Mouse (Mus musculus) bone marrow, adult 2 months (tissue): ENCODE results near the gene Sos2. TPM values are rescaled to one million over a fixed set of nuclear protein-coding genes. Genes with fewer than 3 reads are reported as not detected.
"Not testable (repeated sequence)": the region's sequence is repeated elsewhere in the genome, so short reads cannot be mapped to it uniquely, and the experiment has no call there.

Experiments
- H3K27ac ChIP-seq: fragments of 200-500 bp; 2 replicates; pipeline ENCODE4 v1.5.1; 2012; ENCODE audit warnings: low read depth, mild to moderate bottlenecking, control low read depth, inconsistent platforms, low read length; ENCODE audit not compliant: control insufficient read depth, poor library complexity, insufficient read depth
- H3K4me1 ChIP-seq: fragments of 200-500 bp; 2 replicates; pipeline ENCODE4 v1.6.1; 2011; ENCODE audit warnings: low read length; ENCODE audit not compliant: control insufficient read depth, insufficient read depth
- H3K4me3 ChIP-seq: fragments of 200-500 bp; replicated peaks from 2 replicates; pipeline ENCODE3; 2011; ENCODE audit warnings: mild to moderate bottlenecking, low read depth, low read length, control low read depth; ENCODE audit not compliant: control insufficient read depth
- CTCF ChIP-seq: fragments of 200-500 bp; IDR thresholded peaks from 2 replicates; pipeline ENCODE4 v1.5.1; 2011; ENCODE audit warnings: low read length, control low read depth; ENCODE audit not compliant: control insufficient read depth, insufficient read depth
- POLR2A ChIP-seq: fragments of 200-500 bp; IDR thresholded peaks from 2 replicates; pipeline ENCODE4 v1.6.1; 2011; ENCODE audit warnings: low read depth, mild to moderate bottlenecking, control low read depth, low read length, borderline replicate concordance; ENCODE audit not compliant: control insufficient read depth
- WGBS: fragments of 180-500 bp; shearing (Covaris S2); methylation state at CpG from one replicate; pipeline ENCODE4 v1.1.7; 2018; 5-methylcytosine and 5-hydroxymethylcytosine counted together
- polyA plus RNA-seq: library from polyadenylated mRNA; stranded (reverse); fragments of >200 nt; gene quantifications from 2 replicates; pipeline ENCODE4 v1.2.4, GENCODE M21; 2011; ENCODE audit warnings: low replicate concordance; ENCODE audit not compliant: missing spikeins, insufficient read depth, insufficient read length

Sos2 gene
- polyA plus RNA-seq, 1 experiment, result 10.9 TPM

GRCm38 (mm10) chr12:69569926-69570325, 111.7 kb downstream of the Sos2 start:
- WGBS, result 88% methylated on average over 3 of the region's 3 CpGs
- H3K27ac ChIP-seq, result no peak overlapping the region
- H3K4me3 ChIP-seq, result no peak overlapping the region
- TF ChIP-seq POLR2A (no peak), CTCF (no peak)
- no peaks in the 10 kb centered on the region; the same call in 1 of the 2 replicates for H3K4me1 ChIP-seq

GRCm38 (mm10) chr12:69568266-69568665, 113.4 kb downstream of the Sos2 start:
- WGBS, result 64% methylated on average over 3 of the region's 3 CpGs
- Histone ChIP-seq H3K4me1 (no peaks in the 10 kb centered on the region; the same call in 1 of the 2 replicates), H3K4me3 (no peak overlapping the region), H3K27ac (no peak overlapping the region)
- TF ChIP-seq CTCF (no peak), POLR2A (no peak)

- not testable (repeated sequence) for H3K27ac ChIP-seq, H3K4me3 ChIP-seq, H3K4me1 ChIP-seq
- WGBS, result 84% methylated on average over 6 of the region's 6 CpGs
These were observed 120.6 kb downstream of the Sos2 start for GRCm38 (mm10) chr12:69561006-69561405.

GRCm38 (mm10) chr12:69556221-69556861, 125.3 kb downstream of the Sos2 start:
- TF ChIP-seq CTCF, result no peak
- Histone ChIP-seq H3K27ac (peak overlapping the region; percentile 31), H3K4me3 (no peak overlapping the region), H3K4me1 (no peaks in the 10 kb centered on the region; the same call in 1 of the 2 replicates)
- WGBS, result 74% methylated on average over 6 of the region's 6 CpGs

GRCm38 (mm10) chr12:69545456-69546178, 136.0 kb downstream of the Sos2 start:
- no peak overlapping the region for H3K4me3 ChIP-seq
- H3K27ac ChIP-seq, result peak overlapping the region; percentile 48
- TF ChIP-seq CTCF (no peak), POLR2A (no peak)

GRCm38 (mm10) chr12:69544994-69545393, 136.7 kb downstream of the Sos2 start:
- peak overlapping the region; percentile 48 for H3K27ac ChIP-seq
- 76% methylated on average over 6 of the region's 6 CpGs for WGBS

More at GRCm38 (mm10) chr12:69545456-69546178, 136.0 kb downstream of the Sos2 start:
- 61% methylated on average over 13 of the region's 13 CpGs for WGBS
- no peaks in the 10 kb centered on the region; the same call in 1 of the 2 replicates for H3K4me1 ChIP-seq

GRCm38 (mm10) chr12:69544562-69544961, 137.1 kb downstream of the Sos2 start:
- 47% methylated on average over 2 of the region's 2 CpGs for WGBS
- Histone ChIP-seq H3K27ac (no peak overlapping the region), H3K4me1 (peaks cover 1% of the 10 kb centered on the region; the same call in 1 of the 2 replicates), H3K4me3 (no peak overlapping the region)
- TF ChIP-seq POLR2A (no peak), CTCF (no peak)

More at GRCm38 (mm10) chr12:69544994-69545393, 136.7 kb downstream of the Sos2 start:
- H3K4me1 ChIP-seq, result peaks cover under 1% of the 10 kb centered on the region; the same call in 1 of the 2 replicates
- no peak overlapping the region for H3K4me3 ChIP-seq
- TF ChIP-seq POLR2A (no peak), CTCF (no peak)

- peaks cover 4% of the 10 kb centered on the region for H3K4me1 ChIP-seq
- TF ChIP-seq POLR2A (no peak), CTCF (no peak)
- 92% methylated on average over 8 of the region's 8 CpGs for WGBS
- H3K27ac ChIP-seq, result no peak overlapping the region
- H3K4me3 ChIP-seq, result no peak overlapping the region
These were observed 139.3 kb downstream of the Sos2 start for GRCm38 (mm10) chr12:69542376-69542775.

- peaks cover 4% of the 10 kb centered on the region for H3K4me1 ChIP-seq
- H3K4me3 ChIP-seq, result no peak overlapping the region
- 14% methylated on average over 8 of the region's 8 CpGs for WGBS
- H3K27ac ChIP-seq, result no peak overlapping the region
- no peak for TF ChIP-seq CTCF
- TF ChIP-seq POLR2A, result no peak
These were observed 140.0 kb downstream of the Sos2 start for GRCm38 (mm10) chr12:69541663-69542062.
